In the genomic region with DNA sequence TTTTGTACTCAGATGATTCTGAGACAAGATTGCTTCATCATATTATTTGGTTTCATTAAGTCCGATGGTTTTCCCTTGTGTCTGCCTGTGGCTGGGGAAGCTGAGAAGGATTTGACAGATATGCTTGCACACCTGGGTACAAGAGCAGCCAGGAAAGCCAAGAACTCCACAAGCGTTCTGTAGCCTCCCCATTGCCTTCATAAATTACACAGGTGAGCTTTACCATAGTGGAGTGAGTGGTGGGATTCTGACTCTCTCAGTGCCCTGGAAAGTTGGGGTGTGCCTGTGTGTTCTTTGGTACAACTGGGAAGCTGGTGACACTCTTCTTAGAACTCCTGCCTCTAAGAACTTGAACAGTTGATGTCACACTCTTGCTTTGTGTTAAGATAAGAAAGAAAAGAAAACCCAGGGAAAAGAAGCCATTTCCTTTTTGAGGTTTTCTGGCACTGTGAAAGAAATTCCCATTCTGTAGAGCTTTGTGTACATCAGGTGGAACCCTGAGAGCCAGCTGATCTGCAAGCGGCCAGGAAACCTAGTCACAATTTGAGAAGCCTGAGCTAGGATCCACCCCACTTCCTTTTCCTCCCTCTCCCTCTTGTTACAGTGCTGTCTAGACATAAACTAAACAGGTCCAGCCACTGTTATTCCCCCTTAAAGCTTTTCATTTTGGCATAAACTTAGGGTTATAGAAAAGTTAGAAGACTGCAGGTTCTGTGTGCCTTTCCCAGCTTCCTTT, we compare ENCODE assay signal across 17 mouse cellular contexts. TPM values are rescaled to one million over a fixed set of nuclear protein-coding genes. Genes with fewer than 3 reads are reported as not detected.
DNase-seq lines count a peak whose midpoint lies in the region; ATAC-seq and TF ChIP-seq lines count a peak whose summit lies in the region.
"Had no signal": no experiment of that assay in that cellular context is flagged by ENCODE, and none has a peak within 500 bp of the region (broad histone marks: within the 10 kb centered on the region; RNA-seq: fewer than 3 reads in every experiment).

No protein-coding gene starts in this region.

- H3K4me1 ChIP-seq in heart, adult 2 months (ENCODE audit: control insufficient read depth, insufficient read depth, low read length) = peaks cover 18% of the 10 kb centered on the region
- peaks cover 39% of the 10 kb centered on the region for H3K4me1 ChIP-seq in heart, embryonic 10.5 days
- H3K4me1 ChIP-seq in intestine, embryonic 14.5 days (replicated peaks; ENCODE audit: control insufficient read depth, insufficient read depth, low read length) = peaks cover 32% of the 10 kb centered on the region
- peaks cover 8% of the 10 kb centered on the region; the same call in 1 of the 2 replicates for H3K4me1 ChIP-seq in intestine, postnatal 0 days (replicated peaks; ENCODE audit: control insufficient read depth, insufficient read depth, low read length)
- H3K4me1 ChIP-seq in forebrain, embryonic 10.5 days = peaks cover 28% of the 10 kb centered on the region

- H3K9ac ChIP-seq in heart, adult 2 months (ENCODE audit: low read depth, low read length) = no peak overlapping the region
- no peak overlapping the region for H3K9ac ChIP-seq in intestine, embryonic 14.5 days (ENCODE audit: low read length)
- no peak overlapping the region for H3K9ac ChIP-seq in intestine, postnatal 0 days (ENCODE audit: low read depth, low read length)
- H3K9ac ChIP-seq: neural tube, embryonic 13.5 days had no signal

- TF ChIP-seq EP300 in heart, adult 2 months (IDR thresholded peaks at IDR 0.05; ENCODE audit: insufficient read depth, low read depth, low read length) = no peak

- no peaks in the 10 kb centered on the region for H3K27me3 ChIP-seq in heart, adult 2 months (ENCODE audit: control insufficient read depth, insufficient read depth, low read length)
- H3K27me3 ChIP-seq in heart, embryonic 10.5 days (ENCODE audit: insufficient read depth, poor library complexity, severe bottlenecking) = no peaks in the 10 kb centered on the region
- H3K27me3 ChIP-seq in intestine, embryonic 14.5 days (replicated peaks; ENCODE audit: control insufficient read depth, insufficient read depth, low read length) = no peaks in the 10 kb centered on the region
- H3K27me3 ChIP-seq in intestine, postnatal 0 days (replicated peaks; ENCODE audit: control insufficient read depth, insufficient read depth, low read length) = no peaks in the 10 kb centered on the region
- H3K27me3 ChIP-seq in forebrain, embryonic 10.5 days (ENCODE audit: poor library complexity, severe bottlenecking) = no peaks in the 10 kb centered on the region
- H3K27me3 ChIP-seq: neural tube, embryonic 13.5 days had no signal

- H3K27ac ChIP-seq in heart, adult 2 months = peak overlapping the region; percentile 18
- no peak overlapping the region for H3K27ac ChIP-seq in heart, embryonic 10.5 days
- peak overlapping the region; percentile 33; the same call in 1 of the 2 replicates for H3K27ac ChIP-seq in intestine, embryonic 14.5 days (ENCODE audit: low read depth)
- no peak overlapping the region for H3K27ac ChIP-seq in intestine, postnatal 0 days (ENCODE audit: low read depth, low read length)
- no peak overlapping the region for H3K27ac ChIP-seq in forebrain, embryonic 10.5 days
- H3K27ac ChIP-seq: macrophage; neural tube, embryonic 13.5 days had no signal

- DNase-seq in heart, adult 2 months = no peak
- DNase-seq in heart, embryonic 10.5 days (ENCODE audit: low spot score) = no peak
- peak; percentile 42 for DNase-seq in intestine, embryonic 14.5 days (ENCODE audit: low spot score)
- peak; percentile 33 for DNase-seq in 416B (ENCODE audit: low read depth)
- peak; percentile 46 for DNase-seq in lung, postnatal 36 days
- DNase-seq in forebrain, embryonic 10.5 days (ENCODE audit: extremely low spot score, low spot score) = no peak
- DNase-seq: cerebellum, postnatal 10 days; embryo, embryonic 11 days; kidney, adult 11 months; kidney, postnatal 14 days; liver; right cerebral cortex, postnatal 4 days; thymus, postnatal 14 days had no signal

- no peaks in the 10 kb centered on the region for H3K9me3 ChIP-seq in heart, embryonic 10.5 days
- no peaks in the 10 kb centered on the region for H3K9me3 ChIP-seq in intestine, embryonic 14.5 days (ENCODE audit: control insufficient read depth, low read length)
- no peaks in the 10 kb centered on the region for H3K9me3 ChIP-seq in intestine, postnatal 0 days (ENCODE audit: control insufficient read depth)
- no peaks in the 10 kb centered on the region for H3K9me3 ChIP-seq in forebrain, embryonic 10.5 days
- H3K9me3 ChIP-seq: neural tube, embryonic 13.5 days had no signal

- H3K4me2 ChIP-seq in intestine, embryonic 14.5 days (ENCODE audit: low read length) = no peak overlapping the region
- H3K4me2 ChIP-seq in intestine, postnatal 0 days (replicated peaks; ENCODE audit: low read depth) = no peak overlapping the region
- H3K4me2 ChIP-seq: neural tube, embryonic 13.5 days had no signal

- no peak for ATAC-seq in intestine, embryonic 14.5 days (replicated peaks; ENCODE audit: low FRiP score, low TSS enrichment, low read depth)
- ATAC-seq in intestine, postnatal 0 days = no peak
- ATAC-seq: forebrain, embryonic 14.5 days had no signal

- intact Hi-C loops in heart, adult 2 months (cut with DNase I) = no loop called here

- peaks cover 33% of the 10 kb centered on the region for H3K36me3 ChIP-seq in heart, adult 2 months (ENCODE audit: control insufficient read depth, insufficient read depth, low read length)
- 0 out of 2 replicates have a peak, but pooled peaks cover 3% of the 10 kb centered on the region for H3K36me3 ChIP-seq in heart, embryonic 10.5 days
- no peaks in the 10 kb centered on the region for H3K36me3 ChIP-seq in intestine, embryonic 14.5 days (ENCODE audit: control insufficient read depth, insufficient read depth, low read length)
- no peaks in the 10 kb centered on the region for H3K36me3 ChIP-seq in intestine, postnatal 0 days (ENCODE audit: control insufficient read depth, insufficient read depth)
- H3K36me3 ChIP-seq in forebrain, embryonic 10.5 days (replicated peaks) = no peaks in the 10 kb centered on the region; the same call in 1 of the 2 replicates
- H3K36me3 ChIP-seq: neural tube, embryonic 13.5 days had no signal

- peaks cover 23% of the 10 kb centered on the region for H3K79me2 ChIP-seq in heart, adult 2 months (replicated peaks; ENCODE audit: control insufficient read depth, insufficient read depth, low read length)

- TF ChIP-seq CTCF in heart, adult 2 months (IDR thresholded peaks at IDR 0.05) = no peak
- no peak for TF ChIP-seq CTCF in intestine, postnatal 0 days (IDR thresholded peaks at IDR 0.05; ENCODE audit: low read depth)

- WGBS in heart, adult 2 months = 35% methylated on average over 3 of the region's 3 CpGs
- WGBS in heart, embryonic 10.5 days = 71% methylated on average over 3 of the region's 3 CpGs
- WGBS in intestine, embryonic 14.5 days = 61% methylated on average over 3 of the region's 3 CpGs
- 67% methylated on average over 3 of the region's 3 CpGs for WGBS in intestine, postnatal 0 days
- WGBS in forebrain, embryonic 10.5 days = 88% methylated on average over 3 of the region's 3 CpGs

- no peak overlapping the region for H3K4me3 ChIP-seq in heart, adult 2 months
- no peak overlapping the region for H3K4me3 ChIP-seq in heart, embryonic 10.5 days
- H3K4me3 ChIP-seq in intestine, embryonic 14.5 days (ENCODE audit: low read depth, low read length) = no peak overlapping the region
- no peak overlapping the region for H3K4me3 ChIP-seq in intestine, postnatal 0 days (ENCODE audit: low read depth, low read length)
- no peak overlapping the region for H3K4me3 ChIP-seq in forebrain, embryonic 10.5 days
- H3K4me3 ChIP-seq: neural tube, embryonic 13.5 days had no signal

- no peak for TF ChIP-seq POLR2A in heart, adult 2 months (IDR thresholded peaks at IDR 0.05; ENCODE audit: insufficient read depth, low read depth, low read length)

RNA-seq across cellular contexts. Expression of gene Pcnx, which starts 9.6 kb away (rescaled TPM):
- 10 to 100 TPM; 58.3 to 61.7 TPM for total RNA-seq in heart, adult 2 months (2021)
- 25.4 and 42.8 TPM in 2 replicates for polyA plus RNA-seq in heart, adult 2 months (2012; rRNA removed)
- polyA plus RNA-seq in heart, embryonic 10.5 days (2016; fragmentation: Nextera tagmentation; extraction: Ambion mirVana) = 9.8 and 13.1 TPM in 2 replicates
- 18.2 and 23.6 TPM in 2 replicates for polyA plus RNA-seq in intestine, embryonic 14.5 days (2014; fragmentation: Nextera tagmentation; extraction: Ambion mirVana)
- 11.0 and 12.4 TPM in 2 replicates for polyA plus RNA-seq in intestine, postnatal 0 days (2015; fragmentation: Nextera tagmentation; extraction: Ambion mirVana)
- polyA plus RNA-seq in forebrain, embryonic 10.5 days (2016; fragmentation: Nextera tagmentation; extraction: Ambion mirVana) = 7.6 and 7.7 TPM in 2 replicates

Comparison
In these comparisons a context has a peak if more than half of its experiments do, and no peak if none do; other contexts are left out.
1. H3K27ac ChIP-seq: peak in heart, adult 2 months (single experiment) and intestine, embryonic 14.5 days (single experiment); none in heart, embryonic 10.5 days (single experiment), intestine, postnatal 0 days (single experiment) and forebrain, embryonic 10.5 days (single experiment).
2. DNase-seq: peak in intestine, embryonic 14.5 days (single experiment), 416B (single experiment) and lung, postnatal 36 days (single experiment); none in heart, adult 2 months (0 of 2), heart, embryonic 10.5 days (single experiment) and forebrain, embryonic 10.5 days (single experiment).